Mouse (Mus musculus) heart, adult 2 months (tissue): ENCODE results near the gene Slco4c1. TPM values are rescaled to one million over a fixed set of nuclear protein-coding genes. Genes with fewer than 3 reads are reported as not detected.

Experiments
- DNase-seq, 2 experiments: peaks; one replicate each; pipeline ENCODE4 v3.0.0; 2021
- H3K27ac ChIP-seq: fragments of 200-600 bp; 2 replicates; pipeline ENCODE4 v1.8.1; 2022
- H3K27me3 ChIP-seq: fragments of 200-500 bp; 2 replicates; pipeline ENCODE4 v1.6.1; 2012; ENCODE audit warnings: mild to moderate bottlenecking, low read length, inconsistent platforms, mixed read lengths; ENCODE audit not compliant: control insufficient read depth, insufficient read depth
- H3K36me3 ChIP-seq: fragments of 200-500 bp; 2 replicates; pipeline ENCODE4 v1.6.1; 2012; ENCODE audit warnings: low read length, inconsistent platforms; ENCODE audit not compliant: control insufficient read depth, insufficient read depth
- H3K4me1 ChIP-seq: fragments of 200-500 bp; 2 replicates; pipeline ENCODE4 v1.6.1; 2011; ENCODE audit warnings: low read length; ENCODE audit not compliant: control insufficient read depth, insufficient read depth
- H3K4me3 ChIP-seq: fragments of 200-600 bp; 2 replicates; pipeline ENCODE4 v1.8.1; 2022
- H3K79me2 ChIP-seq: fragments of 200-500 bp; replicated peaks from 2 replicates; pipeline ENCODE4 v1.6.1; 2012; ENCODE audit warnings: mild to moderate bottlenecking, inconsistent platforms, low read length, moderate library complexity, mixed read lengths; ENCODE audit not compliant: control insufficient read depth, insufficient read depth
- H3K9ac ChIP-seq: fragments of 200-500 bp; 2 replicates; pipeline ENCODE4 v1.6.1; 2012; ENCODE audit warnings: low read depth, mild to moderate bottlenecking, control low read depth, inconsistent platforms, low read length, mixed read lengths
- CTCF ChIP-seq: fragments of 200-600 bp; IDR thresholded peaks from 2 replicates; pipeline ENCODE4 v1.8.1; 2022; ENCODE audit warnings: antibody characterized with exemption, mild to moderate bottlenecking, moderate library complexity
- EP300 ChIP-seq: fragments of 200-500 bp; IDR thresholded peaks from 2 replicates; pipeline ENCODE4 v1.6.1; 2011; ENCODE audit warnings: low read depth, low read length, control low read depth; ENCODE audit not compliant: insufficient read depth
- POLR2A ChIP-seq: fragments of 200-500 bp; IDR thresholded peaks from 2 replicates; pipeline ENCODE4 v1.6.1; 2011; ENCODE audit warnings: mild to moderate bottlenecking, low read depth, low read length, control low read depth; ENCODE audit not compliant: insufficient read depth
- WGBS: fragments of 180-500 bp; shearing (Covaris S2); methylation state at CpG from one replicate; pipeline ENCODE4 v1.1.7; 2018; 5-methylcytosine and 5-hydroxymethylcytosine counted together
- intact Hi-C: fragments of 180-260 bp; cut with DNase I; formaldehyde crosslinking; loops from one replicate; pipeline ENCODE4 v1.15.1; 2025
- polyA plus RNA-seq: library from polyadenylated mRNA; depleted of rRNA; stranded (reverse); fragments of >200 nt; gene quantifications from 2 replicates; pipeline ENCODE4 v1.2.3, GENCODE M21; 2012
- total RNA-seq, 2 experiments: library from RNA; stranded (reverse); gene quantifications; 2 replicates each; pipeline ENCODE4 v1.2.3; 2021

Gene Slco4c1
- total and polyA plus RNA-seq, 3 experiments: 0.20 TPM; not detected in 2

DNA sequence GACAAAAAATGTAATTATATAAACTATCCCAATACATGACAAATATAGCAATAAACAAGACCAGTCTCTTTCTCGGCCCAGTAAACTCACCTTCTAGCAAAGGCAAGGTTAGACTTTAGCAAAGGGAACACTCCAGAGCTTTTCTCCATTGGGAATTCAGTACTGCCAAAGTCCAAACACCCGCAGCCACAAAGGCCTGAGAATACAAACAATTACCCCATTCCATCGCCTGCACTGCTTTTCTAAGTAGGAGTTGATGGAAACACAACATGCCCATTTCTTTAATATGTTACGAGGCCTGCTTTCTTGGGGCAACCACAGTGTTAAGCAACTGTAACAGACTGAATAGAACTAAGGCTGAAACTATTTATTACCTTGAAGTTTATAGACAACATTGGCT, 18.4 kb downstream of the Slco4c1 start:
- no peak for DNase-seq
- Histone ChIP-seq H3K4me3 (no peak overlapping the region), H3K79me2 (no peaks in the 10 kb centered on the region), H3K27me3 (no peaks in the 10 kb centered on the region), H3K36me3 (no peaks in the 10 kb centered on the region), H3K9ac (no peak overlapping the region), H3K27ac (no peak overlapping the region), H3K4me1 (no peaks in the 10 kb centered on the region)
- 76% methylated on average over 4 of the region's 4 CpGs for WGBS
- intact Hi-C loops: no loop called here
- TF ChIP-seq POLR2A: no peak
- no peak for TF ChIP-seq CTCF
- TF ChIP-seq EP300: no peak

DNA sequence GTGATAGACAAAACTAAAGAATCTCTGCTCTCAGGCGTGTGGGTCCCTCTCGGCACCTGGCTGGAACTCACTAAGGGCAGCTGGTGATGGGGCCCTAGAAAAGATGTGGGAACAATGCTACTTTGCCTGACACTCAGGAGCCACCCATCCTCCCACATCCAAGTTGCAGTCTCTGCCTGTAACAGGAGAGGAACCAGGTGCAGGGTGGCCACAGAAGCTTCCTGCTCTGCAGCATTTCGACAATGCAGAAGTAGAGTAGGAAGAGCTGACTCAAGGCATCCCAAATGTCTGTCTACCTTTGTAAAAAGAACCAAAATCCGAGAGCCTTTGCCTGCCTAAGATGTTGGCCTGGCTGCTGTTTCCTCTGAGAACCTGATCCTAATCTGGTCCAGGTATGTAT, 22.9 kb downstream of the Slco4c1 start:
- Histone ChIP-seq H3K79me2 (no peaks in the 10 kb centered on the region), H3K9ac (no peak overlapping the region), H3K4me1 (no peaks in the 10 kb centered on the region), H3K27me3 (no peaks in the 10 kb centered on the region), H3K36me3 (no peaks in the 10 kb centered on the region), H3K27ac (no peak overlapping the region), H3K4me3 (no peak overlapping the region)
- no peak for DNase-seq
- intact Hi-C loops: loop anchor here (10.0 kb wide), 1 partner anchor 166 kb away; no protein-coding TSS in a partner anchor
- 55% methylated on average over 4 of the region's 4 CpGs for WGBS
- TF ChIP-seq EP300: no peak
- no peak for TF ChIP-seq POLR2A
- no peak for TF ChIP-seq CTCF

DNA sequence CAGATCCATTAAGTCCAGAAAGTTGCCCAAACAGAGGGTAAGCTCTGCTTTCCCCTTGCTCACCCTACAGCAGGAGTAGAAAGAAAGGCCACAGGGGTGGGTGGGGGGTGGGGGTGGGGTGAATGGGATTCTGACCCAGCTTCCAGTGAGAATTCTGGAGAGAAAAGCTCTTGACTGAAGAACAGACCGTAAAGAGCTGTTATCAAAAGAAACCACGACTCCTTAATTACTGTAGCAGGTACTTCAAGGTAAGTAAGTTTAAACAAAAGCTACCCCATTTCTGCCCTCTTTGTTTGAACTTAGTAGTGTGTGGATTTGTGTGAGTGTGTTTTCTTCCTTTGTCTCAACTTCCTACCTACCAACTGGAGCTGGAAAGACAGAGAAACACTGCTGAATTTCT, 23.4 kb downstream of the Slco4c1 start:
- intact Hi-C loops: loop anchor here (10.0 kb wide), 1 partner anchor 166 kb away; no protein-coding TSS in a partner anchor
- WGBS: 51% methylated on average over 2 of the region's 2 CpGs
- Histone ChIP-seq H3K79me2 (no peaks in the 10 kb centered on the region), H3K9ac (no peak overlapping the region), H3K36me3 (no peaks in the 10 kb centered on the region), H3K27ac (no peak overlapping the region), H3K27me3 (no peaks in the 10 kb centered on the region), H3K4me1 (no peaks in the 10 kb centered on the region), H3K4me3 (no peak overlapping the region)
- no peak for DNase-seq
- TF ChIP-seq EP300: no peak
- no peak for TF ChIP-seq POLR2A
- no peak for TF ChIP-seq CTCF

DNA sequence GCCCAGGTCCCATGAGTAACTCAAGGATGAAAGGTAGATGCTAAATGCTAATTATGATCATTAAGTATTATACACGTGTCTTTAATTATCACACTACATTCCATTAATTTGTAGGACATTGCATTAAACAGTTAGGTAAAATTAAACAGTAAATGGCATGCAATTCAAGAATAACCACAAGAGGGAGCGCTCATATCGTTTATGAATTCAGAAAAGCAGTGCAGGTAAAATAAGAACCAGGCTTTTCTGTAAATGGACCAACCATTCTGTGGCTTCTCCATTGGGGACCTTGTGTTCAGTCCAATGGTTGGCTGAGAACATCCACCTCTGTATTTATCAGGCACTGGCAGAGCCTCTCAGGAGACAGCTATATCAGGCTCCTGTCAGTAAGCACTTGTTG, 25.2 kb downstream of the Slco4c1 start:
- Histone ChIP-seq H3K27me3 (no peaks in the 10 kb centered on the region), H3K4me1 (no peaks in the 10 kb centered on the region), H3K79me2 (no peaks in the 10 kb centered on the region), H3K36me3 (no peaks in the 10 kb centered on the region), H3K4me3 (no peak overlapping the region), H3K27ac (no peak overlapping the region), H3K9ac (no peak overlapping the region)
- no peak for TF ChIP-seq POLR2A
- peak; percentile 62 for TF ChIP-seq CTCF
- TF ChIP-seq EP300: no peak
- intact Hi-C loops: loop anchor here (10.0 kb wide), 1 partner anchor 168 kb away; no protein-coding TSS in a partner anchor
- WGBS: 2% methylated on average over 3 of the region's 3 CpGs
- DNase-seq: no peak

DNA sequence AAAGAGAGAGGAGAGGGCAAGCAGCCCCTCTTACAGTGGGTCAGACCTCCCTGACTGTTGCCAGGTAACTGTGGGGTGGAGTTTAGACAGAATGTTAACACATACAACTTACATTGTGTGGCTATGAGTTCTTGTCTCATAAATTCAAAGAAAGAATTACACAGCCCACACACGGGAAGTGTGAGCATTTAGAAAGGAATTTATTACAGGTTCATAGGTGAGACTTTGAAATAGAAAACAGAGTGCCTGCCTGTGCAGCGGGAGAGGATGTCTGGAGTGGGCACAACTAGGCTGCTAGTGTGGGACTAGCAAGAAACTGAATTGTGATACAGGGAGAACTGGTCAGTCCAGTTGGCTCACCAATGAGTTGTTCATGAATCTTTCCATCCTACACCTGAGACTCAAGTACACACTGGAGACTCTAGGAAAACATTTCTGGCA, 66.7 kb downstream of the Slco4c1 start:
- Histone ChIP-seq H3K36me3 (no peaks in the 10 kb centered on the region), H3K9ac (no peak overlapping the region), H3K27ac (no peak overlapping the region), H3K27me3 (no peaks in the 10 kb centered on the region), H3K4me1 (no peaks in the 10 kb centered on the region), H3K4me3 (no peak overlapping the region), H3K79me2 (no peaks in the 10 kb centered on the region)
- WGBS: 74% methylated on average over 2 of the region's 2 CpGs
- no peak for DNase-seq
- intact Hi-C loops: no loop called here
- TF ChIP-seq EP300 (no peak), CTCF (no peak), POLR2A (no peak)

DNA sequence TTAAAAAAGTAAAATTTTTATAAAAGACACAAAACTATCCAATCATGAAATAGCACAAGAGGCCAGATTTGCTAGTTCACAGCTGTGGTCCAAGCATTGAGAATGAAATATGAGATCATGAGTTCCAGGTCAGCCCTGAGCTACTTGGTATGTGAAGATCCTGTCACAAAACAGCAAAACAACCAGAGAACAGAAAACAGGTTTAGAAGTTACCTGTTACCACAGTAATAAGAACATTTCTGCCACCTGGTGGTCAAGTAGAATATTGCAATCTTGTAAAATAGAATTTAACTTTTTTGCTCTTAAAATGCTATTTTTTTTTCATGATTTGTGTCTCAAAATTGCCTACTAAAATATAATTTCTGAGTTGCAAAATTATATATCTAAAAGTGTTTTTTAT, 70.4 kb downstream of the Slco4c1 start:
- Histone ChIP-seq H3K36me3 (no peaks in the 10 kb centered on the region), H3K27me3 (no peaks in the 10 kb centered on the region), H3K9ac (no peak overlapping the region), H3K4me1 (no peaks in the 10 kb centered on the region), H3K4me3 (no peak overlapping the region), H3K27ac (no peak overlapping the region), H3K79me2 (no peaks in the 10 kb centered on the region)
- no peak for TF ChIP-seq EP300
- peak; percentile 77 for TF ChIP-seq CTCF
- intact Hi-C loops: no loop called here
- DNase-seq: no peak

DNA sequence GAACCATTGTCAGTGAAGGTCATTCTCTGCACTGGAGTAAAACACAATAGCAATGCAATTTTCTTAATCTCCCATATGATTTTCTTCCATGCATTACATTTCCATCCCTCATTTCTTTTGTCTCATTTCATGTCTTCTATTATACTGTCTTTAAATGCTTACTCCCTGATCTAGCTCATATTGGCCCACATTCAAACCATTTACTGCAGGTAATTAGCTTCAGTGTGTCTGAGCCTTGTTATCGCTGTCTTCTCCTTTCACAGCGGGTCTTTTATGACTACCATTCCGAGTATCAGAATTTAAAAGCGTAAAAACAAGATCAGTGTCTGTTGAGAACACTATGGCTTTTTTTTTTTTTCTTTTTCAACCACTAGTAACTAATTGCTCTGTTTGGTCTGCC, 77.3 kb downstream of the Slco4c1 start:
- 86% methylated on average over 4 of the region's 4 CpGs for WGBS
- intact Hi-C loops: no loop called here

More for the DNA sequence above, 77.3 kb downstream of the Slco4c1 start:
- Histone ChIP-seq H3K4me3 (no peak overlapping the region), H3K4me1 (no peaks in the 10 kb centered on the region), H3K27me3 (no peaks in the 10 kb centered on the region), H3K9ac (no peak overlapping the region), H3K36me3 (no peaks in the 10 kb centered on the region), H3K79me2 (no peaks in the 10 kb centered on the region), H3K27ac (no peak overlapping the region)
- TF ChIP-seq EP300: no peak
- TF ChIP-seq CTCF: no peak
- TF ChIP-seq POLR2A: no peak
- DNase-seq: no peak
